15 mouse cellular contexts compared by ENCODE assay signal in the genomic region with DNA sequence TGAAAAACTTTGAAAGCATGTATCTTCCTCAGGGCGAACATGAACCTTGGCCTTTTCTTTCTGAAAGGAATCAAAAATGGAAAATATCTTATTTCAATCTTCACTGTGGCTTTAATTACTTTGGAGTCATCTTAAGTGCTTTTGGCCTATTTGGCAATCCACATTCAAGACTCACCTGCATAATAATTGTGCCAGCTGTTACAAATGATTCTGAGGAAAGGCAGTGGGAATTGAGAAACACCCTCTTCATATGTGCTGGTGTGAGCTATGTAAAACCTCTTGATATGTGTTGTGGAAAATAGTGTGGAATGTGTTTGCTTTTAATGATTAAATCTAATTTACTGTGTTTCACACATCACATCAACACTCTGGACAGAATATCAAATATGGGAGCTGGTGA.
"Had no signal": no experiment of that assay in that cellular context is flagged by ENCODE, and none has a peak within 500 bp of the region (broad histone marks: within the 10 kb centered on the region; RNA-seq: fewer than 3 reads in every experiment).

No protein-coding gene starts in this region.

- DNase-seq: heart, postnatal 10 days; heart, postnatal 14 days; heart, postnatal 36 days; heart, postnatal 4 days; kidney, adult 11 months; kidney, adult 18-20 months; kidney, adult 2 months; kidney, adult 8-10 months; kidney, adult 9 months; kidney, postnatal 10 days; kidney, postnatal 25 days; kidney, postnatal 36 days; kidney, postnatal 4 days; layer of hippocampus, adult 9-11 months; layer of hippocampus, postnatal 36 days had no signal
